Mouse (Mus musculus) retina, adult 2 months (tissue): ENCODE data around the gene Ddc.

Experiments used
- DNase-seq: peaks from one replicate; pipeline ENCODE4 v3.0.0-alpha.2; 2012; ENCODE audit warnings: low read depth, low spot score

Gene Ddc

GRCm38 (mm10) chr11:11849513-11850311 lies 48.2 kb downstream of the Ddc start:
- no peak for DNase-seq

DNA sequence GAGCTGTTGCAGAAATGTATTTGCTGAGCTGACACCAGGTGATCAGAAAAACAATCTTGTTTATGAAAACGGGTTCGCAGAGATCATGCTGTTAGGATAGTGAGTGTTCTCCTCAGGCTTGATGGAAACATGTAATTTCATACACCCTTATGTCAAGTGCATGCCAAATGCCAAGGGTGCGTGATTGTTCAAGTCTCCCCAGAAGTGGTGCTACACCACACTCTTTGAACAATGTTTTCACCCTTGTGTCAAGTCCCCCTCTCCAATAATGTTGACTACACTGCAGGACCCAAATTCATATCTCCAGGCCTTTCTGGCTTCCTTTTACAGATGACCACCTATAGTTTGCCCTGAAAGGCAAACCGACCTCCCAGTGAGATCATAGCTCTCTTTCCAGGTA lies 49.5 kb downstream of the Ddc start:
- no peak for DNase-seq

DNA sequence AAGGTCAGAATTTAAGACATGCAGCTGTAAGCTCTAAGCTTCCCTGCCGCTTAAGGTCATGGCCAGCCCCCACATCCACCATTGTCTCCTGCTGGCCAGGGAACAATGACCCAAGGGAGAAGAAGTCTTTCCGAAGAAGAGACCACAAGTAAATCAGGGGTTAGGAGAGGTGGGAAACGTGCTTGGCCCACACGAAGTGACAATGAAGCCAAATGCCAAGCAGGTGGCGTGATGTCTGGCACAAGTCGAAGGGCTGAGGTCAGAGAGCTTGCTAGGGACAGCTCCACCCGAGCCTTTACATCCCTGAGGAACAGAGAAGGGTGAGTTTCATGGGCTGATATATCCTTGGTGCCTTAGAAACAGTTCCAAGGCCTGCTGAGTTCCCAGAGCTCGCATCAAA lies 52.9 kb downstream of the Ddc start:
- no peak for DNase-seq

DNA sequence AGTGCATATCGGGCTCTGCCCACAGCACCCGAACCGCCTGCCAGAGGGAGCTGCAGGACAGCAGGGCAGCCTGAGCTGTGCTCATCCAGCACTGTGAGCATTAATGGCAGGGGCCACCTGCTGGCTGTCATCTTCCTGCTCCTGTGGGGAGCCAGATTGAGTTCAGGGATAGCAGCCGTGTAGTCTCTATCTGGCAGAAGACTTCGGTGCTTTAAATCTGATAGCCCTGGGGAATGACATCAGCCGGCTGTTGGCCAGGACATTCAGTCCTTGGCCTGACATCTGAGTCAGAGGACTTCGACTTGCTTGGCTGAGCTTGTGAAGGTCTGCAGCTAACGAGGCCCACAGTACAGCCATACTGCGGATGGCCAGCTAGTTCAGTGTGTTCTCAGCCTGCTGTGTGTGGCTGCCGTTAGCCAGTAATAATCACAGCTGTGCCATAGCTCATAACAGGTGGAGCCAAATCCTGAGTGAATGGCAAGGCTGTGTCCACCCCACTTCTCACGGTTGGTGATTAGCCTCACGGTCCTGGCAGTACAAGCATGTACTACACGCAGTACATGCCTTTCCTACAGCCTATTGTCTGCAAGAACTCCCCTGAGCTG lies 53.5 kb downstream of the Ddc start:
- no peak for DNase-seq

- no peak for DNase-seq
Measured at GRCm38 (mm10) chr11:11841590-11841989, 56.4 kb downstream of the Ddc start.

- no peak for DNase-seq
Measured at GRCm38 (mm10) chr11:11840746-11841145, 57.2 kb downstream of the Ddc start.

DNA sequence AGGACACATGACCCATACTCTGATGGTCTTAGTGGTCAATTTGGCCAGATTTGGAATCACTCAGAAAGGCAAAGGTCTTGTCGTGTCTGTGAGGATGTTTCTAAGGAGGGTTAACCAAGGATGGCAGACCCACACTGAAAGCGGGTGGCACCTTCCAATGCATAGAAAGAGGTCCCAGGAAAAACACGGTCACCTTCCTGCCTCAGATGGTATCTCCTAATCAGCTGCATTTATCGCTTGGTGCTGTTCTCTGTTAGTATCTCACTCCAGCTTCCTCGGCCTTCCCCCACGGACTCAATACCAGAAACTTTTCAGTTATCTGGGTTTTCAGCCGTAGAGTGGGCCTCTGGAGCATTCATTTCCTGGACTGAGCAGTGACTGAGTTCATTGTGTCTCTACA lies 58.1 kb downstream of the Ddc start:
- DNase-seq, result no peak

GRCm38 (mm10) chr11:11837384-11837783 lies 60.6 kb downstream of the Ddc start:
- DNase-seq, result no peak

DNA sequence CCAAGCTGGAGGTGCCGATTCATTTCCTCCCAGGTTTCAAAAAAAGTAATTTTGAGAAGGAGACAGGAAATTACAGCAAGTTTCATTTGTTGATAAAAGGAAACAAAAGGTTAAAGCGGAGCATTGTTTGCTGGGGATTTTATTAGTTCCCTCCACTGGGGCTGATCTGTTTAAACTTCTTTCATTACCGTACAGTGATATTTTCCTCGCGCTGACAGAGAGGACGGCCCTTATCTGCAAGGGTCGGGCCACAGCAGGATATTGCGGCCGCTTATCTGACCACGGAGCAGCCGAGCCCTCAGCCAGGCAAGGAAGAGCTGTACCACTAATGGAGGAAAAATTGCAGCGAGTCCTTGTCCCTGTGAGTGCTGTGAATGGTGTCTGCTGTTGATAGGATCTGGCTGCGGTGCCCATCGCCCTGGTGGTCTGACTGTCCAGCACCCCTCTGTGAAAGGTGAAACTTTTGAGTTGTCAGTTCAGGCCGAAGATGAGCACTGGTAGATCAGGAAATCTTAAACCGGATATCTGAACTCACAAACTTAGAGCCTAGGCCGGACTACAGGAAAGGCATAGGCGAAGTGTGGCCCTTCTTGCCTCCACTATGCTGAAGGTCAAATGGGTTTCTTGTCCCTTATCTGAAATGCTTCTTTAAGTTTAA lies 61.1 kb downstream of the Ddc start:
- no peak for DNase-seq

- DNase-seq, result no peak
Measured at GRCm38 (mm10) chr11:11836262-11836661, 61.7 kb downstream of the Ddc start.

DNA sequence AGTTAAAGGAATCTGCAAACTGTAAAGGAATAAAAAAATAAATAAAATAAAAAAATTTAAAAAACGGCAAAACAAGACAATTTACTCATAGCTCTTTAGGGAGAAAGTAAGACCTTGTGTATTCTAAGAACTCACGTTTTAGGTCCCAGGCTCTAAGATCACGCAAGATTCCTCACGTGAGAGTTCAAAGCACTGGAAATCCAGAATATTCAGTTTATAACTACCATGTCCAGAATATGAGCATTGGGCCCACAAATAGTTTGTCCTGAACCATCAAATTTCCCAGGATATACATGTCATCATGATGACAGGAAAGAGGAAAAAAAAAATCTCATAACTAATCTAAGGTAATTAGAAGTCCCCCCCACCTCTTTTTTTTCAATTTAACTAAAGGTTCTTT lies 62.2 kb downstream of the Ddc start:
- no peak for DNase-seq

DNA sequence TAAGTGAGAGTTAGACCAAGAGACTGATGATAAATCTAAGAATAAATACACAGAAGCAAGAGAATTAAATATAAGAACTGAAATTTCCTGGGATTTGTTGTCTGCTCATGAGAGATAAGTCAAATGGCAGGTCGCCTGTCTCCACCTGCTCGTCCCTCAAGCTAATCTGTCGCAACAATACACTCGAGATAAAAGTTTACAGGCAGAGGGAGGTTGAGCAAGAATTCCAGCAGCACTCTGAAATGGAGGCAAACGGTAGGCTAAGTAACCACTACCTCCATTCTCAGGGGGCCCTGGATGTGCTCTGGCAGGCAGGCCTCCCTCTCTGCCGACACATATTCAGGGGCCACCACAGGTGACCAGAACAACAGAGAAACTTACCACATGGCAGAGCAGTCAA lies 62.6 kb downstream of the Ddc start:
- no peak for DNase-seq

DNA sequence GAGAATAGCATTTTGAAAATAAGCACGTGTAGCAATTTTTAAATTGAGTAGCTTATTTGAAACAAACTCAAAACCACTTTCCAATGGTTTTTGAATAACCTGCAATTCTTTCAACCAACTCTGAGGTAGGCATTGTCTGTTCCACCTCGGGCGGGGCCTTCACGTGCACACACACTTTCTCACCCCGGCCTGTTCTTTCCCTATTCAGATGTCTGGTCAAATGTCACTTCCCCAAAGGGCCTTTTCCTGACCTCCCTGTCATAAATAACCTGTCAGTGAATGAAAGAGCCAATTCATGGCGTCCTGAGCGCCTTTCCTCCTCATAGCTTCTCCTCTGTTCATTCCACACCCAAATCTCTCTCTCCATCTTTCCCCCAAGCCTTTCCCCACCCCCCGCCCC lies 64.8 kb downstream of the Ddc start:
- no peak for DNase-seq

- DNase-seq, result no peak
Measured at GRCm38 (mm10) chr11:11832755-11833084, 65.2 kb downstream of the Ddc start.

DNA sequence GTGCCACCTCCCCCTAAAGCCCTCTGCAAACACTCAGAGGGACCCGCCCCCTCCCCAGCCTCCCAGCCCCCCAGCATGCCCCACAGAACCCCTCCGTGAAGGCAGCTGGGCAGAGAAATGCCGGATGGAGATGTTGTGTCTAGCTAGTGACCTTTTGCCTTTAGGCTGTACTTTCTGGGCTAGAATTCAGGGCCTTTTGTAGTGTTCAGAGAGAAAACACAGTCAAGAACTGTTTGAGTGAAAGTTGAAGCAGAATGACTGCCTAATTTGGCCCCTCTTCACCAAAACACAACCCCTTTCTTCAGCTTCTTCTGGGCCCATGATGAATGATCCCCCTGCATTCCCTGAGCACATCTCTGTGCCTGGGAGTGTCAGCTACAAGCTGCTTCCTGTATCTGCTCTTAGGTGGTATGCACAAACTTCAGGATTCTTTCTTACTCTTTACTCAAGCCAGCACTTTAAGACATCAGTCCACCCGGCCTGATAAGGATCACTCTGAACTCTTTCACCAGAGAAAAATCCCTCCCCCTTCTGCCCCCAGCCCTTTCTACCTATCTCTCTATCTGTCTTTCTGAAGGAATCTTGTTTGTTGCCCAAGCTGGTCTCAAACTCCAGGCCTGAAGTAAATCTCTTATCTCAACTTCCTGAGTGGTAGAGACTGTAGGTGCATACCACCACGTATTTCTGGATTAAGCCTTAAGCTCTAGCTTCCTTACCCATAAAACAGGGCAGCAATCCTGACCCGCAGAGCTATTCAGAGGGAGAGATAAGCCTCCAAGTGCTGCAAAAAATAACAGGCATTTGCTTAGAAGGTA lies 65.8 kb downstream of the Ddc start:
- no peak for DNase-seq

DNA sequence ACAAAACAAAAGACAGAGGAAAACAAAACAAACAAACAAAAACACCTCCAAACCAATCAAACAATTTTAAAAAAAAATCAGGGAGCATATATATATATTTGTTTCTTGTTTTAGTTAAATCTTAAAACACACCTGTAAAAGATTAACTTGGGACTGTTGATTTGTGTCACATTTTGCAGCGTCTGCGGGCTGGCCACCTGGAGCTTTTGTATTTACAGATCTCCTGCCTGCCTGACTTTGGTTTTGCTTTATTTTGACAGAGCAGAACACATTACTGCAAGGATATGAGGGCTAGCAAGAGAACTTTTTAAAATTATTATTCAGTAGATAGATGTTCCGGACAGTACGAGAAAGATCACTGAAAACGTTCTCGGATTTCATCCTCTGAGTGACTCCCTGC lies 66.4 kb downstream of the Ddc start:
- no peak for DNase-seq

- no peak for DNase-seq
Measured at GRCm38 (mm10) chr11:11830884-11831495, 67.0 kb downstream of the Ddc start.

GRCm38 (mm10) chr11:11829161-11830000 lies 68.6 kb downstream of the Ddc start:
- no peak for DNase-seq

DNA sequence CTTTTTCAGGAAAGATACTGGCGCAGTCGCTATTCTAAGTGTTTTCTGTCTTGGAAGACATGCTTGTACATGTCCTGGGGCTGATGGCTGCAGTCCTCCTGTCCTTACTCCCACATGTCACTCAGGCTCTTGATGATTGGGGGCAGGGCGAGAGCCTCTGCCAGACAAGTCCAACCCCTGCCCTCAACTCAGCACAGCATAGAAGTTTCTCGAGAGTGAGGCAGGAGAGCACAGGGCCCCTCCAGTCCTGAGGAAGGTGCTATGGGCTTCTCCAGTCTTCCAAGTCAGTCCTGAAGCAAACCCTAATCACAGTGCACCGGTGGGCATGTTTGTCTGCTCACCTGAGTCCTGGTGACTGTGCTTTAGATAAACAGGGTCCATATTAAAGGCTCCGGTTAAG lies 69.2 kb downstream of the Ddc start:
- DNase-seq, result no peak

GRCm38 (mm10) chr11:11828251-11828650 lies 69.7 kb downstream of the Ddc start:
- no peak for DNase-seq

- DNase-seq, result no peak
Measured at GRCm38 (mm10) chr11:11826475-11826874, 71.5 kb downstream of the Ddc start.
